Mouse (Mus musculus) liver, embryonic 16.5 days (tissue): ENCODE results near the gene Gm8653. TPM values are rescaled to one million over a fixed set of nuclear protein-coding genes. Genes with fewer than 3 reads are reported as not detected.
"Not testable (repeated sequence)": the region's sequence is repeated elsewhere in the genome, so short reads cannot be mapped to it uniquely, and the experiment has no call there.

Experiments
- ATAC-seq: fragments of 200-750 bp; cut with Nextera tagmentation; 2 replicates; pipeline ENCODE4 v1.8.0; 2017; ENCODE audit warnings: low read depth, mild to moderate bottlenecking, moderate number of reproducible peaks, moderate library complexity
- H3K27ac ChIP-seq: fragments of 300-500 bp; sonication (generic); 2 replicates; pipeline ENCODE4 v1.5.1; 2014; ENCODE audit warnings: mild to moderate bottlenecking, low read length
- H3K27me3 ChIP-seq: fragments of 300-500 bp; sonication (generic); 2 replicates; pipeline ENCODE4 v1.6.1; 2014; ENCODE audit warnings: low read depth, low read length, mixed read lengths; ENCODE audit not compliant: control insufficient read depth, insufficient read depth
- H3K36me3 ChIP-seq: fragments of 300-500 bp; sonication (generic); 2 replicates; pipeline ENCODE4 v1.6.1; 2014; ENCODE audit warnings: mild to moderate bottlenecking; ENCODE audit not compliant: control insufficient read depth, insufficient read depth
- H3K4me1 ChIP-seq: fragments of 300-500 bp; sonication (generic); 2 replicates; pipeline ENCODE4 v1.6.1; 2014; ENCODE audit warnings: low read depth, low read length, mixed read lengths; ENCODE audit not compliant: control insufficient read depth
- H3K4me2 ChIP-seq: fragments of 300-500 bp; sonication (generic); 2 replicates; pipeline ENCODE4 v1.6.1; 2014; ENCODE audit warnings: low read depth, low read length, mixed read lengths
- H3K4me3 ChIP-seq: fragments of 300-500 bp; sonication (generic); 2 replicates; pipeline ENCODE4 v1.5.1; 2014; ENCODE audit warnings: low read depth, mild to moderate bottlenecking, low read length
- H3K9ac ChIP-seq: fragments of 300-500 bp; sonication (generic); 2 replicates; pipeline ENCODE4 v1.6.1; 2014; ENCODE audit warnings: low read depth, low read length
- H3K9me3 ChIP-seq: fragments of 300-500 bp; sonication (generic); replicated peaks from 2 replicates; pipeline ENCODE4 v1.6.1; 2016; ENCODE audit warnings: low read length; ENCODE audit not compliant: control insufficient read depth
- WGBS: fragments of 180-500 bp; shearing (Covaris S2); extraction: QIAGEN DNeasy Blood & Tissue Kit; methylation state at CpG from one replicate; pipeline ENCODE4 v1.1.7; 2014; ENCODE audit not compliant: insufficient replicate concordance; 5-methylcytosine and 5-hydroxymethylcytosine counted together
- polyA plus RNA-seq: library from polyadenylated mRNA; unstranded; fragments of >200 nt; fragmentation: Nextera tagmentation; extraction: Ambion mirVana; gene quantifications from 2 replicates; pipeline ENCODE4 v1.2.1, GENCODE M21; 2015

Gene Gm8653
- polyA plus RNA-seq = not detected in 2 replicates

DNA sequence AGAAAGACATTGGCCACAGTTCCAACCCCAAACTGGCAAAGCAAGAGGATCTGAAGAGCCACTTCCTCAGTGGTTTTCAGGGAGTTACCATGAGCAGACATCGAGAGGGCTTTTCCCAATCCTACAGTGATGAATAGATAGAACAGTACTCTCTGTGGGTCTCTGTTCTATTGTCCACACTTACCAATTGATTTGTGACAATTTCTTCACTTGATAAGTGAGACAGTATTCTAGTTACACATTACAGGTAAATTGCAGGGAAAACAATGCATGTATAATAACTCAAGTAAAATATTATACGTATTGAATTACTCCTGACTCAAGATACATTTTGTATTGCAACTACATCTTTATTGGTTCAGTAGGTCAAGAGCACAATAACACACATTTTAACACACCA is at the start of gene Gm8653:
Gene Gm8653 (minus strand): TSS at position 101 of the 400 bp plus-strand sequence.
- no CpG with 5 or more reads among the region's 2 CpGs for WGBS
- not testable (repeated sequence) for H3K9ac ChIP-seq, H3K4me2 ChIP-seq, H3K9me3 ChIP-seq, H3K27ac ChIP-seq, ATAC-seq, H3K4me1 ChIP-seq, H3K36me3 ChIP-seq, H3K27me3 ChIP-seq, H3K4me3 ChIP-seq

DNA sequence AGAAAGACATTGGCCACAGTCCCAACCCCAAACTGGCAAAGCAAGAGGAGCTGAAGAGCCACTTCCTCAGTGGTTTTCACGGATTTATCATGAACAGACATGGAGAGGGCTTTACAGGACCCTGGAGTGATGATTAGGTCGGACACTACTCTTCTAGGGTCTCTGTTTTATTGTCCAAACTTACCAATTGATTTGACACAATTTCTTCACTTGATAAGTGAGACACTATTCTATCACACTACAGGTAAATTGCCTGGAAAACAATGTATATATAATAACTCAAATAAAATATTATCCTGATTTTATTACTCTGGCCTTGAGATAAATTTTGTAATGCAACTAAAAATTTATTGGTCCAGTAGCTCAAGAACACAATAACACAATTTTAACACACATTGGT is 28.3 kb upstream of the Gm8653 start, which contains the start of gene Gm8453:
Gene Gm8453 (minus strand): TSS at position 101 of the 400 bp plus-strand sequence.
- not testable (repeated sequence) for H3K9me3 ChIP-seq, H3K9ac ChIP-seq, H3K27ac ChIP-seq, H3K4me1 ChIP-seq, H3K4me3 ChIP-seq, H3K4me2 ChIP-seq, ATAC-seq, H3K36me3 ChIP-seq, H3K27me3 ChIP-seq
- 0% methylated on average over 1 of the region's 2 CpGs for WGBS

- not testable (repeated sequence) for H3K9me3 ChIP-seq, H3K27me3 ChIP-seq, H3K4me3 ChIP-seq, H3K4me1 ChIP-seq, H3K36me3 ChIP-seq, H3K4me2 ChIP-seq, H3K27ac ChIP-seq, ATAC-seq, H3K9ac ChIP-seq
- WGBS = no CpG with 5 or more reads among the region's 3 CpGs
Observed at GRCm38 (mm10) chr7:22189077-22189476, 12.0 kb downstream of the Gm8653 start, which contains the start of gene Vmn1r143. TSS of gene Vmn1r143 (plus strand) at chr7:22189377.

DNA sequence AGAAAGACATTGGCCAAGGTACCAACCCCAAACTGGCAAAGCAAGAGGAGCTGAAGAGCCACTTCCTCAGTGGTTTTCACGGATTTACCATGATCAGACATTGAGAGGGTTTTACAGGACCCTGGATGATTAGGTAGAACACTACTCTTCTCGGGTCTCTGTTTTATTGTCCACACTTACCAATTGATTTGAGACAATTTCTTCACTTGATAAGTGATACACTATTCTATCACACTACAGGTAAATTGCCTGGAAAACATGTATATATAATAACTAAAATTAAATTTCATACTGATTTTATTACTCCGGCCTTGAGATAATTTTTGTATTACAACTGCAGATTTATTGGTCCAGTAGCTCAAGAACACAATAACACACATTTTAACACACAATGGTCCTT is 37.1 kb downstream of the Gm8653 start, which contains the start of gene Vmn1r142:
Gene Vmn1r142 (minus strand): TSS at position 101 of the 400 bp plus-strand sequence.
- H3K9ac ChIP-seq, H3K27me3 ChIP-seq, H3K4me2 ChIP-seq, H3K36me3 ChIP-seq, H3K9me3 ChIP-seq, ATAC-seq, H3K4me3 ChIP-seq, H3K27ac ChIP-seq, H3K4me1 ChIP-seq: not testable (repeated sequence)
- no CpG with 5 or more reads among the region's 3 CpGs for WGBS

Other genes with a start within 250 kb of the Gm8653 start
- gene Vmn1r137, start 206.7 kb downstream of the Gm8653 start, polyA plus RNA-seq = not detected in 2 replicates
- not detected in 2 replicates for gene Vmn1r138, start 172.4 kb downstream of the Gm8653 start, polyA plus RNA-seq
- not detected in 2 replicates for gene Gm6176, start 145.0 kb downstream of the Gm8653 start, polyA plus RNA-seq
- gene Vmn1r139, start 132.2 kb downstream of the Gm8653 start, polyA plus RNA-seq = not detected in 2 replicates
- not detected in 2 replicates for gene Gm16451, start 83.0 kb downstream of the Gm8653 start, polyA plus RNA-seq
- gene Gm10666, start 66.5 kb downstream of the Gm8653 start, polyA plus RNA-seq = not detected in 2 replicates
- not detected in 2 replicates for gene Vmn1r142, start 37.2 kb downstream of the Gm8653 start, polyA plus RNA-seq
- gene Vmn1r143, start 11.9 kb downstream of the Gm8653 start, polyA plus RNA-seq = not detected in 2 replicates
- gene Gm8453, start 28.2 kb upstream of the Gm8653 start, polyA plus RNA-seq = not detected in 2 replicates
- gene Gm4187, start 128.5 kb upstream of the Gm8653 start, polyA plus RNA-seq = not detected in 2 replicates
- not detected in 2 replicates for gene Gm8660, start 169.8 kb upstream of the Gm8653 start, polyA plus RNA-seq
- not detected in 2 replicates for gene Vmn1r148, start 212.3 kb upstream of the Gm8653 start, polyA plus RNA-seq
- not detected in 2 replicates for gene Vmn1r149, start 237.0 kb upstream of the Gm8653 start, polyA plus RNA-seq